Mouse (Mus musculus): ENCODE data around the gene Ghr.

GRCm38 (mm10) chr15:3349306-3350064 is 233.8 kb downstream of the Ghr start:
- TF ChIP-seq CTCF (IDR thresholded peaks at IDR 0.05; ENCODE audit: extremely low read depth, insufficient read length, insufficient replicate concordance, low read depth, low read length) (no peak), POLR2A (IDR thresholded peaks at IDR 0.05; ENCODE audit: low read depth, low read length) (no peak)

All from small intestine, adult 2 months (tissue).